Mouse (Mus musculus) liver, postnatal 0 days (tissue): ENCODE data around the gene Npc1l1. TPM values are rescaled to one million over a fixed set of nuclear protein-coding genes. Genes with fewer than 3 reads are reported as not detected.

Experiments
- ATAC-seq: fragments of 200-750 bp; cut with Nextera tagmentation; 2 replicates; pipeline ENCODE4 v1.8.0; 2017; ENCODE audit warnings: mild to moderate bottlenecking, moderate library complexity
- DNase-seq: peaks from one replicate; pipeline ENCODE4 v3.0.0-alpha.2; 2016
- H3K27ac ChIP-seq: fragments of 300-500 bp; sonication (generic); 2 replicates; pipeline ENCODE4 v1.5.1; 2014; ENCODE audit warnings: antibody characterized with exemption, moderate library complexity, mild to moderate bottlenecking, low read depth
- H3K27me3 ChIP-seq: fragments of 300-500 bp; sonication (generic); 2 replicates; pipeline ENCODE4 v1.6.1; 2014; ENCODE audit warnings: low read length, control low read depth, mixed read lengths; ENCODE audit not compliant: insufficient read depth
- H3K36me3 ChIP-seq: fragments of 300-500 bp; sonication (generic); replicated peaks from 2 replicates; pipeline ENCODE4 v1.6.1; 2014; ENCODE audit warnings: mild to moderate bottlenecking, control low read depth, low read length, moderate library complexity, mixed read lengths; ENCODE audit not compliant: insufficient read depth
- H3K4me1 ChIP-seq: fragments of 300-500 bp; sonication (generic); 2 replicates; pipeline ENCODE4 v1.6.1; 2014; ENCODE audit warnings: antibody characterized with exemption, mild to moderate bottlenecking, control low read depth; ENCODE audit not compliant: insufficient read depth
- H3K4me2 ChIP-seq: fragments of 300-500 bp; sonication (generic); 2 replicates; pipeline ENCODE4 v1.6.1; 2014; ENCODE audit warnings: low read depth, mild to moderate bottlenecking, low read length, moderate library complexity, mixed read lengths
- H3K4me3 ChIP-seq: fragments of 300-500 bp; sonication (generic); 2 replicates; pipeline ENCODE4 v1.5.1; 2014; ENCODE audit warnings: low read depth, low read length
- H3K9ac ChIP-seq: fragments of 300-500 bp; sonication (generic); replicated peaks from 2 replicates; pipeline ENCODE4 v1.6.1; 2014; ENCODE audit warnings: mild to moderate bottlenecking, moderate library complexity
- H3K9me3 ChIP-seq: fragments of 300-500 bp; sonication (generic); 2 replicates; pipeline ENCODE4 v1.6.1; 2016; ENCODE audit warnings: mild to moderate bottlenecking, control low read depth, low read length, mixed read lengths
- CTCF ChIP-seq: sonication (generic); IDR thresholded peaks from 2 replicates; pipeline ENCODE4 v1.5.1; 2016; ENCODE audit warnings: antibody characterized with exemption, low read depth
- EP300 ChIP-seq: IDR thresholded peaks from 2 replicates; pipeline ENCODE4 v1.6.1; 2016; ENCODE audit warnings: antibody characterized with exemption, low read depth, mild to moderate bottlenecking
- WGBS: fragments of 180-500 bp; shearing (Covaris S2); extraction: QIAGEN DNeasy Blood & Tissue Kit; methylation state at CpG from one replicate; pipeline ENCODE4 v1.1.7; 2014; ENCODE audit not compliant: insufficient replicate concordance; 5-methylcytosine and 5-hydroxymethylcytosine counted together
- polyA plus RNA-seq: library from polyadenylated mRNA; unstranded; fragments of >200 nt; fragmentation: Nextera tagmentation; extraction: Ambion mirVana; gene quantifications from 2 replicates; pipeline ENCODE4 v1.2.1, GENCODE M21; 2015

Npc1l1 gene
- polyA plus RNA-seq, 1 experiment from 2014 or later: not detected

- no peak for TF ChIP-seq CTCF
- no peak for TF ChIP-seq EP300
- Histone ChIP-seq H3K9ac (no peak overlapping the region), H3K27me3 (no peaks in the 10 kb centered on the region), H3K4me2 (no peak overlapping the region), H3K4me1 (no peaks in the 10 kb centered on the region), H3K27ac (no peak overlapping the region), H3K36me3 (no peaks in the 10 kb centered on the region), H3K4me3 (no peak overlapping the region), H3K9me3 (no peaks in the 10 kb centered on the region)
- DNase-seq: no peak
- WGBS: 58% methylated on average over 11 of the region's 11 CpGs
- ATAC-seq: no peak
Observed at GRCm38 (mm10) chr11:6218189-6218896, 11.6 kb downstream of the Npc1l1 start.

- WGBS: 66% methylated on average over 3 of the region's 3 CpGs
- DNase-seq (no peak), ATAC-seq (no peak)
- Histone ChIP-seq H3K4me2 (no peak overlapping the region), H3K4me3 (no peak overlapping the region), H3K27ac (no peak overlapping the region), H3K36me3 (no peaks in the 10 kb centered on the region), H3K9me3 (no peaks in the 10 kb centered on the region), H3K4me1 (no peaks in the 10 kb centered on the region), H3K27me3 (no peaks in the 10 kb centered on the region), H3K9ac (no peak overlapping the region)
- TF ChIP-seq CTCF: no peak
- no peak for TF ChIP-seq EP300
Observed at GRCm38 (mm10) chr11:6216834-6217233, 13.1 kb downstream of the Npc1l1 start.

- DNase-seq: no peak
- no peak overlapping the region for H3K4me2 ChIP-seq
- H3K4me3 ChIP-seq: no peak overlapping the region
- no peak overlapping the region for H3K27ac ChIP-seq
- H3K9ac ChIP-seq: no peak overlapping the region
- no peaks in the 10 kb centered on the region for H3K27me3 ChIP-seq
- 78% methylated on average over 1 of the region's 1 CpGs for WGBS
- TF ChIP-seq EP300 (no peak), CTCF (no peak)
- H3K36me3 ChIP-seq: no peaks in the 10 kb centered on the region
- H3K9me3 ChIP-seq: no peaks in the 10 kb centered on the region; the same call in 1 of the 2 replicates
- no peaks in the 10 kb centered on the region for H3K4me1 ChIP-seq
- no peak for ATAC-seq
Observed at GRCm38 (mm10) chr11:6208158-6208557, 21.8 kb downstream of the Npc1l1 start.

GRCm38 (mm10) chr11:6207090-6207489 lies 22.9 kb downstream of the Npc1l1 start:
- no peak for DNase-seq
- H3K36me3 ChIP-seq: no peaks in the 10 kb centered on the region
- H3K4me2 ChIP-seq: no peak overlapping the region
- H3K27me3 ChIP-seq: no peaks in the 10 kb centered on the region
- no peaks in the 10 kb centered on the region; the same call in 1 of the 2 replicates for H3K9me3 ChIP-seq
- no peak overlapping the region for H3K9ac ChIP-seq
- WGBS: 54% methylated on average over 2 of the region's 2 CpGs
- no peak for TF ChIP-seq EP300
- TF ChIP-seq CTCF: no peak
- H3K4me1 ChIP-seq: no peaks in the 10 kb centered on the region
- no peak overlapping the region for H3K4me3 ChIP-seq
- H3K27ac ChIP-seq: no peak overlapping the region
- ATAC-seq: peak; percentile 31; the same call in 1 of the 2 replicates

GRCm38 (mm10) chr11:6200570-6200969 lies 29.4 kb downstream of the Npc1l1 start:
- 0 out of 2 replicates have a peak, but pooled peaks cover 3% of the 10 kb centered on the region for H3K36me3 ChIP-seq
- H3K27me3 ChIP-seq: no peaks in the 10 kb centered on the region
- H3K4me1 ChIP-seq: peaks cover 18% of the 10 kb centered on the region
- 0 out of 2 replicates have a peak overlapping the region, but pooled peaks have one; percentile 92 for H3K27ac ChIP-seq
- no peaks in the 10 kb centered on the region for H3K9me3 ChIP-seq
- TF ChIP-seq CTCF: no peak
- TF ChIP-seq EP300: no peak
- DNase-seq (no peak), ATAC-seq (no peak)
- peak overlapping the region; percentile 96 for H3K4me2 ChIP-seq
- WGBS: 23% methylated on average over 9 of the region's 9 CpGs
- H3K4me3 ChIP-seq: peak overlapping the region; percentile 98
- H3K9ac ChIP-seq: no peak overlapping the region; the same call in 1 of the 2 replicates

- peak within 1 kb of the TSS; percentile 92 for H3K27ac ChIP-seq
- under 1% methylated on average over 39 of the region's 39 CpGs for WGBS
- TF ChIP-seq EP300: peak; percentile 45; the same call in 1 of the 2 replicates
- TF ChIP-seq CTCF: no peak
- H3K9me3 ChIP-seq: no peaks in the 10 kb centered on the region
- DNase-seq (peak; percentile 91), ATAC-seq (peak; percentile 99)
- H3K4me3 ChIP-seq: peak within 1 kb of the TSS; percentile 98
- H3K27me3 ChIP-seq: no peaks in the 10 kb centered on the region
- 0 out of 2 replicates have a peak, but pooled peaks cover 3% of the 10 kb centered on the region for H3K36me3 ChIP-seq
- peak within 1 kb of the TSS; percentile 93 for H3K9ac ChIP-seq
- peaks cover 18% of the 10 kb centered on the region for H3K4me1 ChIP-seq
- peak within 1 kb of the TSS; percentile 96 for H3K4me2 ChIP-seq
Observed at GRCm38 (mm10) chr11:6200087-6200569, 29.8 kb downstream of the Npc1l1 start, which contains the start of gene Nudcd3. Gene Nudcd3 (minus strand): TSS chr11:6200415.
